Mouse (Mus musculus) G1E-ER4 (cell line): ENCODE measurements at regions not wholly inside any gene's neighbourhood (a gene's known extent, or its start where the extent isn't known, plus 50 kb on each side); places are given as distances from the start of the nearest gene placed in this dataset.

Experiments used
- GATA1 ChIP-seq: IDR thresholded peaks from one replicate; pipeline ENCODE4 v1.8.0; 2012; ENCODE audit warnings: low read length, inconsistent platforms

GRCm38 (mm10) chr8:89604461-89604860, 560.5 kb upstream of the Sall1 start:
- no peak for TF ChIP-seq GATA1

GRCm38 (mm10) chr8:89596380-89596779, 552.4 kb upstream of the Sall1 start:
- no peak for TF ChIP-seq GATA1

- no peak for TF ChIP-seq GATA1
Observed at GRCm38 (mm10) chr8:89583091-89583490, 539.1 kb upstream of the Sall1 start.

- TF ChIP-seq GATA1 = no peak
Observed at GRCm38 (mm10) chr8:89582566-89582965, 538.6 kb upstream of the Sall1 start.

GRCm38 (mm10) chr8:89571816-89572215, 527.9 kb upstream of the Sall1 start:
- TF ChIP-seq GATA1 = no peak

GRCm38 (mm10) chr8:89570639-89571325, 526.8 kb upstream of the Sall1 start:
- TF ChIP-seq GATA1 = no peak

- no peak for TF ChIP-seq GATA1
Observed at GRCm38 (mm10) chr8:89569406-89569805, 525.4 kb upstream of the Sall1 start.

GRCm38 (mm10) chr8:89568641-89569040, 524.7 kb upstream of the Sall1 start:
- no peak for TF ChIP-seq GATA1

- no peak for TF ChIP-seq GATA1
Observed at GRCm38 (mm10) chr8:89566986-89567385, 523.0 kb upstream of the Sall1 start.

- no peak for TF ChIP-seq GATA1
Observed at GRCm38 (mm10) chr8:89566461-89566860, 522.5 kb upstream of the Sall1 start.

- no peak for TF ChIP-seq GATA1
Observed at GRCm38 (mm10) chr8:89565147-89565826, 521.3 kb upstream of the Sall1 start.

GRCm38 (mm10) chr8:89563544-89563943, 519.6 kb upstream of the Sall1 start:
- TF ChIP-seq GATA1 = no peak

- TF ChIP-seq GATA1 = no peak
Observed at GRCm38 (mm10) chr8:89562597-89562996, 518.6 kb upstream of the Sall1 start.

GRCm38 (mm10) chr8:89541231-89541630, 497.3 kb upstream of the Sall1 start:
- TF ChIP-seq GATA1 = no peak

GRCm38 (mm10) chr8:89534605-89535004, 490.6 kb upstream of the Sall1 start:
- no peak for TF ChIP-seq GATA1

- no peak for TF ChIP-seq GATA1
Observed at GRCm38 (mm10) chr8:89525041-89525440, 481.1 kb upstream of the Sall1 start.

- no peak for TF ChIP-seq GATA1
Observed at GRCm38 (mm10) chr8:89523336-89523735, 479.4 kb upstream of the Sall1 start.
